Mouse (Mus musculus) spleen, adult 18-20 months (tissue): Measurements from ENCODE around the gene Scd4.

Source experiments
- DNase-seq, 2 experiments: peaks; one replicate each; pipeline ENCODE4 v3.0.0; 2022; ENCODE audit warnings: mixed read lengths in 2 of 2

Scd4 gene

DNA sequence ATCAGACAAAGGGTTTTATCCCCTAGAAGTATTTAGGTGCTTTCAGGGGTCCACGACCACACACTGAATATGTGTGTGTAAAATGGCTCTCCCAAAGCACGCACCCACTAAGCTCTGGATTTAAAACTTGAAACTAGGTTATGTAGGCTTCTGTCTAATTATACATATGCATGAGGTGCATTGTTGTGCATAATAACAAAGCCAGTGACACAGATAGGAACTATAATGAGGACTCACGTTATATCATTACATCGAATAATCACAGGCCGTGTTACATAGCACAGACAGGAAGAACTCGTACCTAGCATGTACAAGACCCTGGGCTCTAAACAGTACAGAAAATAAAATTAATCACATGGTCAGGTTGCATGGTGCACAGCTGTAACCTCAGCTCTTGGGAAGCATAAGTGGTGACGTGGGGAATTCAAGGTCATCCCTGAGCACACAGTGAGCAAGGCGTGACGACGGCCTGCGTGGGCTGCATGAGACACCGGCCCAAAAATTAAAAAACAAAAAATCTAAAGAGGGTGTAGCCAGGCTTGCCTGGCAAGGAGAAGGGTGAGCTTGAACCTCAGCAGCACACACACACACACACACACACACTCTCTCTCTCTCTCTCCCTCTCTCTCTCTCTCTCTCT is 49.9 kb downstream of the Scd4 start:
- peak in 1 of 2 experiments; percentile 58 for DNase-seq

DNA sequence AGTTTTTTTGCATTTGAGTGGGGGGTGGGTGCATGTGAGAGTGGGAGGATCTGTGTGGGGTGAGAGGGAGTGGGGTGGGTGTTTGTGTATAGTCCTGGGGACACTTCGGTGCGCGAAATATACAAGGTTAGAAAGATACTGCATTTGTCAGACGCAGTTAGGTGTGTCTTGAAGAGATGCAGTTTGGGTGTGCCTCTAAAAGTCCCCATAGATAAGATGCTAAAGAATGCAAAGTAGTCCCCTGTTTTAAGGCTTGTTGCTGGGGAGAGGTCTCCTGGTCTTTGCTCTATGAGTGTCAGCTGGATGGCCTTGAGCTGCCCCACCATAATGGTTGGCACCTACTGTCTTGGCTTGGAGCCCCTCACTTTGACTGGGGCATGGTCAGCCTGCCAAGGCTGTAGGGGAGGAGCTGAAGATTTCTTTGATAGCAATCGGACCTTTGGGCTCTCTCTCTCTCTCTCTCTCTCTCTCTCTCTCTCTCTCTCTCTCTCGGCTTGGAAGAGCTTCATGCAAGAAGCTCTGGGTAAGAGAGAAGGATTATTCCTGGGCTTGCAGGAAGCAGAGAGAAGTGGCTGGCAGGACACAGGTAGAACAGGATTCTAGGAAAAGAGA is 53.1 kb downstream of the Scd4 start:
- no peak for DNase-seq

DNA sequence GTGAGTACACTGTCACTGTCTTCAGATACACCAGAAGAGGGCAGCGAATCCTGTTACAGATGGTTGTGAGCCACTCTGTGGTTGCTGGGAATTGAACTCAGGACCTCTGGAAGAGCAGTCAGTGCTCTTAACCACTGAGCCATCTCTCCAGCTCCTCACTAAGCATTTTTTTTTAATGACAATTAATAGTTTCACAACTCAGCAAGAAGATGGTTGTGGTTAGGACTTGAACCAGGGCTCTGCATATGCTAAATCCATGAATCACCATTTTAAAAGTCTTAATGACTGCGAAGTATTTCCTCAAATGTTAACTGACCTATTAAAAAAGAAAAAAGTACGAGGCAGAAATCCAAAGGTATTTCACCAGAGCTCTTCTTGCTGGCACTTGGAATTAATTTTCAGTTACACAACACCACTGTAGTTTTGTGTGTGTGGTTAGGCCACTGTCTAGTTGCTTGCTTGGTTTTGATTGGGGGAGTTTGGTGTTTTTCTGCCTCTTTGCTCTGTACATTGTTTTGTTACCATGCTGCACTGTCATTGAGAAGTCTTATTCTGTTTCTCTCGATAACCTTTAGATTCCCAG is 54.3 kb downstream of the Scd4 start:
- no peak for DNase-seq

DNA sequence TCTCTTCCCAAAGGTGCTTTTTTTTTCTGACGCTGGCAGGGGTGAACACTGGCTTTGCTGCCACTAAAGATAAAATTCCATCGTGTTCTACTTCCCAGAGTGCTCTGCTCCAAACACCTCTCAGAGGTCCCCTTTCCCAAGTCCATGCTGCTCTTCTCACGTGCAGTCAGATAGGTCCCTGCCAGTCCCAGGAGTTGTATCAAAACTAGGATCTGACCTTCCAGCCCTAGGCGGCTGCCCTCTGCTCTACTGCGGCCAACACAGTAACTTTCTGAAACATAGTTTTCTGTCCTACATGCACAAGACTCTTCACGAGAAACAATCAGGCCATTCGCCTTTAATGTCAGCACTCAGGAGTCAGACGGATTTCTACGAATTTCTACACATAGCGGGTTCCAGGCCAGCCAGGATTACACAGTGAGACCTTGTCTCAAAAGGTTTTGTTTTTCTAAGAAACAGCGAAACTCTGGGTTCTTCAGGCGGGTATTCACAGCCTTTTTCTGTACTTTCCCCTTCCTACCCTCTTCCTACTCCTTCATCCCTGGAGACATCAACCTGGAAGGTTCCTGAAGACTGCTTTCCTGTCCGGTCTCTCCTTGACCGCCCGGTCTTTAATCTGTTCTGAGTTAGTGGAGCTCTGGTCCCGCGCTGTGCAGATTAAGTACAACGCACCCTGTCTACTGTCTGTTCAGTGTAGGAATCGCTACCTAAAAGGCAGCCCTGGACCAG is 55.0 kb downstream of the Scd4 start:
- DNase-seq: no peak

DNA sequence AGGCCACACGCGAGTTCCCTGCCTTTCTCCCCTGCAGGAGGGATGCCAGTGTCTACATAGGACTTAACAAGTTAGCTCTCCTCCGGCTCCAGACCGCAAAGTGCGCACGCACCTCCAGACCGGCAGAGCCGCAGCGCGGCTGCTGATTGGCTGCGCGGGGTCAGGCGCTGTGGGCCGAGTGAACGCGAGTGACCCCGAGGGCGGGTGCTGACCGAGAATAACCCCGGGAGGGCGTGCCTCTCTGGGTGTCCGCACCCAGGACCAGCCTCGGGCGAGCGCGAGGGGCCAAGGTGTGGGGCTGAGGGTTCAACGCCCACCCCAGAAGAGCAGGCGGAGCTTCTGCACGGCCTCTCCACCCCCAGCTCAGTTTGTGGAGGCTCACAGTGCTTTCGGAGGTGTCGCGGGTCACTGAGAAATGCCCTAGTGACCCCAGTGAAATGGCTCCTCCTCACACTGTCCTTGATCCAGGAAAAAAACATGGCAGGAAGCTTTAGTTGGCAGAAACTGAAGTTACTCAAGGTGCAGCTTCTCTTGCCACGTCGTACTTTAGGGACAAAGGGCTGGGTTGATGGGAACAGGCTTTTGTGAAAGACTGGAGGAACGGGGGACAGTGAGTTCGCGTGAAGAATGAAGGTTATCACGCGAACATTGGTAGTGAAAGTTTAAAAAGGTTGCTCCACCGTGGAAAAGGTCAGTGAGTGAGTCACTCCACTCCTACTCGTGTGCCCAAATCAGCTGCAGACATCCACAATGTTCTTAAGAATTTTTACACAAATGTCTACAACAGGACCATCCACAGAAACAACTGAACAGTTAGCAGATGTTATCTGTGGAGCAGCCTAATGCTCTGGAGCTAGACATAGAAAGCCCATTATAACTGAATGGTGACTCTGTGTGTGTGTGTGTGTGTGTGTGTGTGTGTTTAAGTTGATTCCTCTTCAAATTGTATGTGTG is 55.9 kb downstream of the Scd4 start:
- DNase-seq: peak; percentile 95 to 98

DNA sequence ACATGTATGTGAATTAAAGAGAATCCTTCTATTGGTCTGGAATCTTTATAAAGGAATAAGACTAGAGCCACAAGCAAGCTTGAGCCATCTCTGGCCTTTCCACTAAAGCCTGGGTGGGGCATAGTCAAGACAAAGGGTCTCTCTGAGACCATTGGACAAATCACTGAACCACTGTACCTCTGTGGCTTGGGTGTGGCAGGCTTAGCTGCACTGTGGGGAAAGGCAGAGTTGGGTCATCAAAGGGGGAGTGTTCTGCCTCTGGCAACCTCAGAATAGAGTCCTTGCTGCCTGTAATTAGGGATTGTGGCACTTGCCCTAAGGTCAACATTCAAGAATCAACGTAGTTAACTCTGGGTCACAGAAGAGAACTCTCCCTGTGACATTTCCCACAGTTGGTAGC is 56.6 kb downstream of the Scd4 start:
- no peak for DNase-seq

DNA sequence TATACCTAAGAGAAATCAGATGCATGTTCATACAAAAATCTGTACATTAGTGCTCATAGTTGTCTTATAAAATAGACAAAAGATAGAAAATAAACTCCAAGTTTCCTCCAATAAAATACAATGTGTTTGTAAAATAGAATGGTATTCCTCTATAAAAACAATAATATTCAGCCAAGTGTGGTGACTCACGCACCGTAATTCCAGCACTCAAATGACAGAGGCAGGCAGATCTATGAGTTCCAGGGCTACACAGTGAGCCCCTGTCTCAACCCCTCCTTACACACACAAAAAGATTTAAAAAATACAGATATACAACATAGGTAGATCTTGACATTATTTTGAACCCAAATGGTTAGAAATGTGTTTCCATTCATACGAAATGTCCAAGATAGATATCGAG is 59.0 kb downstream of the Scd4 start:
- no peak for DNase-seq

DNA sequence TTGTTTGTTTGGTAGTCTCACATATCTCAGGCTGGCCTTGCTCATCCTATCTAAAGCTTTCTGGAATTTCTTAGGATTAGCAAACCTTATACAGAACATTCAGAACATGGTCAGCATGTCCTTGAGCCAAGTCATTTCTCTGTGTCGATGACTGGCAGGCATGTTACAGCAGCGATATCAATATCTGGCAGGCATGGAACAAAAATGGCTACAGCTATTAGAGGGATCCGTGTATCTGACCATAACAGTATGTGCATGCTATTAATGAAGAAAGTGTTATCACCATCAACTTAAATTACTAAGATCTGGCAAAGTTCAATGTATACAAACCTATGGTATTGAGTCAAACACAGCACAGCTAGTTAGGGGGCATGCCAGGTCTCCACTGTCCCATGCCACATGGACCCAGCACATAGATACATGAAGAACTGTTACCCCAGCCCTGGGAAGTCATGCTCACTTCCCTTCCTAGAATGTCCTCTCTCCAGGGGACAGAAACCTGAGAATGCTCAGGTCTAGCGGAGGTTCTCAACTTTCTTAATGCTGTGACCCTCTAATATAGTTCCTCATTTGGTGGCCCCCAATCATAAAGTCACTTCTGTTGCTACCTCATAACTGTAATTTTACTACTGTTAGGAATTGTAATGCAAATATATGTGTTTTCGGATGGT is 59.6 kb downstream of the Scd4 start:
- no peak for DNase-seq

DNA sequence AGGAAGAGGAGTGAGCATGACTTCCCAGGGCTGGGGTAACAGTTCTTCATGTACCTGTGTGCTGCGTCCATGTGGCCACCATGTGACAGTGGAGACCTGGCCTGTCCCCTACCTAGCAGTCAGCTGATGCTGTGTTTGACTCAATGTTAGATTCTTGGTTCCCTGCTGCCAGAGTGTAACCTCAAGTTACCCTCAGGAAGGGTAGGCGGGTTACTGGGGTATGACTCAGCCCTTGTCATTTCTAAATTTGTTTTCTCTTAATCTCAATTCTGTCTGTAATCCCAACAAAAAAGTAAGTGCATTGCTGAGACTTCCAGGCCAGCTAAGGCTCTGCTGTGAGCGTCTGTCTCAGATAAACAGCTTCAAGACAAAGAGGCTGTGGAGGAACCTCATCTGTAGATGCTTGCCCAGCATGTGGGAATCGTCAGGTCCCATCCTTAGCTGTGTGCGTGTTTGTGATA is 61.1 kb downstream of the Scd4 start:
- DNase-seq: no peak

DNA sequence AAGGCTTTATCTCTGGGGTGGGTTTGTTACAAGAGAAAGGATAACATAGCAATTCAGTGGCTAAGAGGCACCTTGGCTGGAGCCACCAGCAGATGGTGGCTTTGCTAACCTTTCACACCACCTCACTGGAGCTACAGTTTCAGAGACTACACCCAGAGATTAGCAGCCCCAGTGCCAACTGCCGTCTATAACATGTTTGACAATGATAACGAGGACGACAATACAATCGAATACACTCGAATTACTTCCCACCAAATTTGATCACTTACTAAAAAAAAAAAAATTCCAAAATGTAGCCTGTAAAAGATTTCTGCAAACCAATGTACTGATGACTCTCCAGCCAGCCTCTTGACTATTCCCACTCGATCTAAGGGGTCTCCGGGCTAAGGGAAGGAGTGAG is 62.1 kb downstream of the Scd4 start:
- no peak for DNase-seq
